Mouse (Mus musculus) liver, embryonic 11.5 days (tissue): Measurements from ENCODE around the gene Catsperd. TPM values are rescaled to one million over a fixed set of nuclear protein-coding genes. Genes with fewer than 3 reads are reported as not detected.
A peak's percentile ranks its signal among the peaks of the same experiment; 100 is the strongest.

Experiments
- ATAC-seq: fragments of 200-750 bp; cut with Nextera tagmentation; replicated peaks from 2 replicates; pipeline ENCODE4 v1.8.0; 2017; ENCODE audit warnings: moderate number of reproducible peaks, mild to moderate bottlenecking, moderate TSS enrichment, moderate library complexity; ENCODE audit not compliant: low FRiP score
- DNase-seq: peaks from one replicate; pipeline ENCODE4 v3.0.0-alpha.2; 2017; ENCODE audit warnings: low spot score
- H3K27ac ChIP-seq: fragments of 300-500 bp; sonication (generic); 2 replicates; pipeline ENCODE4 v1.5.1; 2014; ENCODE audit warnings: mild to moderate bottlenecking, low read depth, low read length, control low read depth
- H3K27me3 ChIP-seq: fragments of 300-500 bp; sonication (generic); replicated peaks from 2 replicates; pipeline ENCODE4 v1.6.1; 2014; ENCODE audit warnings: low read length, mixed read lengths; ENCODE audit not compliant: control insufficient read depth, insufficient read depth
- H3K36me3 ChIP-seq: fragments of 300-500 bp; sonication (generic); 2 replicates; pipeline ENCODE4 v1.6.1; 2014; ENCODE audit warnings: mild to moderate bottlenecking, low read length, moderate library complexity, mixed read lengths; ENCODE audit not compliant: control insufficient read depth, insufficient read depth
- H3K4me1 ChIP-seq: fragments of 300-500 bp; sonication (generic); replicated peaks from 2 replicates; pipeline ENCODE4 v1.6.1; 2014; ENCODE audit warnings: low read length, mixed read lengths; ENCODE audit not compliant: control insufficient read depth, insufficient read depth
- H3K4me2 ChIP-seq: fragments of 300-500 bp; sonication (generic); 2 replicates; pipeline ENCODE4 v1.6.1; 2014; ENCODE audit warnings: mild to moderate bottlenecking, control low read depth, moderate library complexity
- H3K4me3 ChIP-seq: fragments of 300-500 bp; sonication (generic); 2 replicates; pipeline ENCODE4 v1.5.1; 2014; ENCODE audit warnings: low read depth, low read length, control low read depth
- H3K9ac ChIP-seq: fragments of 300-500 bp; sonication (generic); 2 replicates; pipeline ENCODE4 v1.6.1; 2014; ENCODE audit warnings: low read depth, low read length, control low read depth
- H3K9me3 ChIP-seq: fragments of 300-500 bp; sonication (generic); 2 replicates; pipeline ENCODE4 v1.6.1; 2016; ENCODE audit warnings: low read length, inconsistent platforms, mixed read lengths; ENCODE audit not compliant: control insufficient read depth
- WGBS: fragments of 180-500 bp; shearing (Covaris S2); extraction: QIAGEN DNeasy Blood & Tissue Kit; methylation state at CpG from one replicate; pipeline ENCODE4 v1.1.7; 2014; 5-methylcytosine and 5-hydroxymethylcytosine counted together
- polyA plus RNA-seq: library from polyadenylated mRNA; unstranded; fragments of >200 nt; fragmentation: Nextera tagmentation; extraction: Ambion mirVana; gene quantifications from 2 replicates; pipeline ENCODE4 v1.2.1, GENCODE M21; 2014

Catsperd gene
- polyA plus RNA-seq, 1 experiment from 2014 or later: 0.64 TPM

DNA sequence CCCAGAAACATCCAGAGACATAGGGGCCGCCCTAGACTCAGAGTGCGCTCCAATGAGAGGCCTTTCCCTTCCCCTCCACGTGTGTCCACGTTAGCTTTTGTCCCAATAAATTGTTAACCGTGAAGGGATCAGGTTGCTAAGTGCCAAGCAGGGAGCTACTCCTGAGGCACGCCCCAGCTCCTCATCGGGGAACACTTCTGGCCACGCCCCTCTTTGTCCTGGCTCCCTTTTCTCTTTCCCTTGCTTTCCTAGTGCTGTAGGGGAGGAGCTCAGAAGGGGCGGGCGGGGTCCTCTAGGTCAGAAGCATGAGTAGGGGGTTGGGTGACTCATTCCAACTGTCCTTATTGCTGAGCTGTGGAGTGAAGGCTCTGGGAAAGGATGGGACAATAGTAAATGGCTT, 36.4 kb downstream of the Catsperd start:
- H3K9ac ChIP-seq: 0 out of 2 replicates have a peak overlapping the region, but pooled peaks have one; percentile 27
- H3K4me2 ChIP-seq: peak overlapping the region; percentile 26; the same call in 1 of the 2 replicates
- H3K9me3 ChIP-seq: no peaks in the 10 kb centered on the region
- ATAC-seq: no peak
- 16% methylated on average over 10 of the region's 10 CpGs for WGBS
- no peak overlapping the region for H3K4me3 ChIP-seq
- H3K27ac ChIP-seq: no peak overlapping the region
- no peaks in the 10 kb centered on the region; the same call in 1 of the 2 replicates for H3K4me1 ChIP-seq
- peaks cover 20% of the 10 kb centered on the region for H3K27me3 ChIP-seq
- DNase-seq: no peak
- H3K36me3 ChIP-seq: no peaks in the 10 kb centered on the region

DNA sequence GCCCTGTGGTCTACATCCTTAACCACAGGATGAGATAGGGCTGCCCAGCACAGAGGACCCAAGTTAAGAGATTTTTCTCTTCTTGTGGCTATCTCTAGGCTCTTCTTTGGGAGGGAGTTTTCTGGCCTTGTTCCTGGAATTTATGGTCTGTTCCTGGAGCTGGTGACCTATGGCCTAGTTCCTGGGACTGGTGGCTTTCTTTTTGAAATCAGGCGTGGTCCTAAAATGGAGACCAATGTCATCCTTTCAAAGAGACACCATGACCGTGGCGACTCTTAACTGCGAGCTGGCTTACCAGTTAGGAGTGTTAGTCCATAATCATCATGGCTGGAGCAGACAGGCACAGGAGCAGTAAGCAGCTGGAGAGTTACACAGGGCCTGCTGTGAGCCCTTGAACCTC, 38.4 kb downstream of the Catsperd start:
- Histone ChIP-seq H3K4me2 (no peak overlapping the region), H3K27ac (no peak overlapping the region), H3K4me3 (no peak overlapping the region), H3K4me1 (no peaks in the 10 kb centered on the region; the same call in 1 of the 2 replicates), H3K27me3 (peaks cover 20% of the 10 kb centered on the region), H3K9ac (no peak overlapping the region), H3K9me3 (no peaks in the 10 kb centered on the region), H3K36me3 (no peaks in the 10 kb centered on the region)
- ATAC-seq (no peak), DNase-seq (no peak)
- 80% methylated on average over 4 of the region's 4 CpGs for WGBS

GRCm38 (mm10) chr17:56667591-56667990, 39.6 kb downstream of the Catsperd start:
- no peaks in the 10 kb centered on the region for H3K9me3 ChIP-seq

DNA sequence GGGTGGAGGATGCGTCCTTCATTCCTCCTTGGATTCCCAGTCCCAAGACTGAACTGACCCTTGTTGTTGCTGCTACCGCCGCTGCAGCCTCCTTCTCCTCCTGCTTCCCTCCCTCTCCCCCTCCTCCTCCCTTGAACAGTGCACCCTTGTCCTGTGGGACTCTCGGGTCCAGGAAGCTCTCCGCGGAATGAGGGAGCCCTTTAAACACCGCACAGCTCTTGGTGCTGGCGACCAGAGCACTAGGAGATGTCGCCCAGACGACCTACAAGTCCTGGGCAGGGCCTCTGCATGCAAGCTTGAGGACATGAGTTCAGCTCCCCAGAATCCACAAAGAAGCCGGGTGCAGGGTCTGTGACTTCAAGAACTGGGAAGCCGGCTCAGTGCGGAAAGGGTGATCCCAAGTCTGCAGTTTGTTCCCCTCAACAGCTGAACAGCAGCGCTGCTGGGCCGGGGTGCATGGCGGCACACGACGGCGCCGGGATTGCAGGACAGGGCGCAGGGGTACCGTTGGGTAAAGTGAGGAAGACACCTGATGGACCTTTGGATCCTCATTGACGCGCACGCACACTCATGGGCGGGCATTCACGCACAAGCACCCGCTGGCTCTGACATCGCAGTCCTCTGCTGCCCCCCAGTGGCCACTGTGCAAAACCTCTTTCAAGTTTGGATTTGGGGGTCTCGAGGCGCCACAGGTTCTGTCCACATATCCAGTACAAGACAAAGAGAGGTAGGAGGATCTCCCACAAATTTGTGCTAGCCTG, 40.6 kb downstream of the Catsperd start:
- peak overlapping the region; percentile 50 for H3K4me3 ChIP-seq
- no peaks in the 10 kb centered on the region for H3K9me3 ChIP-seq
- DNase-seq: peak; percentile 87
- peak overlapping the region; percentile 54 for H3K9ac ChIP-seq
- peak overlapping the region; percentile 83 for H3K4me2 ChIP-seq
- no peak for ATAC-seq
- H3K4me1 ChIP-seq: no peaks in the 10 kb centered on the region; the same call in 1 of the 2 replicates
- H3K27me3 ChIP-seq: peaks cover 16% of the 10 kb centered on the region
- H3K27ac ChIP-seq: no peak overlapping the region
- WGBS: 4% methylated on average over 31 of the region's 31 CpGs
- H3K36me3 ChIP-seq: no peaks in the 10 kb centered on the region

More at GRCm38 (mm10) chr17:56667591-56667990, 39.6 kb downstream of the Catsperd start:
- H3K4me2 ChIP-seq: no peak overlapping the region
- H3K4me1 ChIP-seq: no peaks in the 10 kb centered on the region; the same call in 1 of the 2 replicates
- no peaks in the 10 kb centered on the region for H3K36me3 ChIP-seq
- DNase-seq (no peak), ATAC-seq (no peak)
- no peak overlapping the region for H3K4me3 ChIP-seq
- WGBS: 70% methylated on average over 3 of the region's 3 CpGs
- H3K9ac ChIP-seq: no peak overlapping the region
- H3K27ac ChIP-seq: no peak overlapping the region
- peaks cover 20% of the 10 kb centered on the region for H3K27me3 ChIP-seq

DNA sequence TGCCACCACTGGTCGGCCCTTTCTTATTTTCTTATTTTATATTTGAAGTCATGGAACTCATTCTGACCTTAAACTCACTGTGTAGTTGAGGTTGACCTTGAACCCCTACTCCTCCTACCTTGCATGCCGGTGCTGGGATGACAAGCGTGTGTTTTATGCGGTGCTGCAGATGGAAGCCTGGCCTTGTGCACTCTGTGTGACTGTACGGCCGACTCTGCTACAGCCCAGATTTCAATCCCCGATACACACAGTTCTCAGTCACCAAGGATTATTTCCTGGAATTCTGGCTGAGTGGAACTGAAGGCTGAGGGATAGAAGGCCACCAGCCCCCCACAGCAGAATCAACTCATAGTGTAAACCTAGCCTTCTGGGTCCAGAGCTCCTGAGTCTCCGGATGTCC, 41.8 kb downstream of the Catsperd start:
- DNase-seq: no peak
- Histone ChIP-seq H3K4me2 (no peak overlapping the region), H3K4me1 (peaks cover 8% of the 10 kb centered on the region), H3K4me3 (no peak overlapping the region), H3K9me3 (no peaks in the 10 kb centered on the region), H3K36me3 (no peaks in the 10 kb centered on the region), H3K9ac (no peak overlapping the region), H3K27ac (no peak overlapping the region), H3K27me3 (peaks cover 15% of the 10 kb centered on the region)
- no peak for ATAC-seq
- WGBS: 85% methylated on average over 8 of the region's 8 CpGs

DNA sequence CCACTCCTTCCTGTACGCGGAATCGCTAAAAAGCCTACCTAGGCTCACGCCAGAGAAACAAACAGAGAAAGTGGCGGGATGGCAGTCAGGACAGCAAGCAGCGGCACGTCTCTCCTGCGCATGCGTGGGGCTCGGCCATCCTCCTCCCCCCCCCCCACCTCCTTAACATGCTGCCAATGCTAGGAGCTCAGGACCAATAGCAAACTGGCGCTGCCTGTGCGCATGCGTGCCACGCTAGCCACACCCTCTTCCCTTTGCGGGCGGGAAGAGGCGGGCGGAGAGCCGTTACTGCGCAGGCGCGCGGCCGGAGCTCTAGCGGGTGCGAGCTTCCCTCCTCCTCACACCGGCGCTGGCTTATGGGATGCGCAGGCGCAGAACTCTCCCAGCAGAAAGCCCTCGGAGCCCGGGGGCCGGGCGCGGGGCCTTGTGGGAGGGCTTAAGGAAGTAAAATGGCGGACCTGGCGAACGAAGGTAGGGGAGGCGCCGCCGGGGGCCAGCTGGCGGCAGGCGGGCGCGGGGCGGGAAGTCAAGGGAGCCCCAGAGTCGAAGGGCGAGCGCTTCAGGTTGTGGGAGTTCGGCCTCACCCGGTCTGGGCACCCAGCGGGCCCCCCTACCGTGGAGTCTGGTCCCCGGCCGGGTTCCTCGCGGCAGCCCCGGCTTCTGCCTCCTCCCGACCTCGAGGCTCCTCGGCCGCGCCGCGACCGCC, 45.2 kb downstream of the Catsperd start, which contains the start of gene Ranbp3:
Gene Ranbp3 (plus strand): TSS at position 354 of the 706 bp plus-strand sequence.
- H3K36me3 ChIP-seq: peaks cover 21% of the 10 kb centered on the region
- no peaks in the 10 kb centered on the region for H3K9me3 ChIP-seq
- peak within 1 kb of the TSS; percentile 91 for H3K4me2 ChIP-seq
- peak; percentile 99 for DNase-seq
- under 1% methylated on average over 50 of the region's 66 CpGs for WGBS
- peaks cover 18% of the 10 kb centered on the region for H3K4me1 ChIP-seq
- 0 out of 2 replicates have a peak, but pooled peaks cover 4% of the 10 kb centered on the region for H3K27me3 ChIP-seq
- ATAC-seq: peak; percentile 93
- H3K27ac ChIP-seq: peak within 1 kb of the TSS; percentile 86
- peak within 1 kb of the TSS; percentile 96 for H3K4me3 ChIP-seq
- peak within 1 kb of the TSS; percentile 99 for H3K9ac ChIP-seq

DNA sequence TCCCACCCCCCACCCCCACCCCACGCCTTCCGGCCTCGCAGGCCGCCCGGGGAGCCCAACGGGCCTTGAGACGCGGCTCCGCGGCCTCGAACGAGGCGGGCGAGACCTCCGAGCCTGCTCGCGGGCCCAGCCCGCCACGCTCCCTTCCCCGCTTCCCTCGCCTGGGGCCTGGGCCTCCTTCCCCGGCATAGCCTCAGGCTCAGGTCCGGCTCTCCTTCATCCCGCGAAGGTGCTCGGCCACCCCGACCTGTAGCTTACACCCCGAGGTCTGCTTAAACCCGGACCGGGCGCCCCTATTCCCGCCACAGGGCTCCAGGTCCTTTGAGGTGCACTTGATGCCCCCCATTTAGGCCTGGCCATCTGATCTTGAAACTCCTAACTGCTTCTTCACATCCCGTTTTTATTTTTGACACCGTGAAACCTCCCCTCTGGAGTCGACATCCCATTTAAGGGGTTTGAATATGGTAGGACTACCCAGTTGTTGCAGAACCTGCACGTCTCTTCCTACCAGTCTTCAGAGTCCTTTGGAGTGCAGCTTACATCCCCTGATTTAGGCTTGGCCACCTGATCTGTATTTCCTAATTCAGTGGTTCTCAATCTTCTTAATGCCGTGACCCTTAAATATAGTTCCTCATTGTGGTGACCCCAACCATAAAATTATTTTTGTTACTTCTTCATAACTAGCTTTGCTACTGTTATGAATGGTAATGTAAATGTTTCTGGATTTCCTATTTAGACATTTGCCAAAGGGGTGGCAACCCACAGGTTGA, 45.9 kb downstream of the Catsperd start:
- Histone ChIP-seq H3K36me3 (peaks cover 21% of the 10 kb centered on the region), H3K9me3 (no peaks in the 10 kb centered on the region), H3K4me2 (peak overlapping the region; percentile 91), H3K27me3 (no peaks in the 10 kb centered on the region), H3K9ac (peak overlapping the region; percentile 99), H3K4me1 (peaks cover 18% of the 10 kb centered on the region), H3K27ac (peak overlapping the region; percentile 86), H3K4me3 (peak overlapping the region; percentile 96)
- ATAC-seq: peak; percentile 6
- no peak for DNase-seq
- WGBS: 1% methylated on average over 37 of the region's 37 CpGs

GRCm38 (mm10) chr17:56681791-56682190, 53.8 kb downstream of the Catsperd start:
- peaks cover 42% of the 10 kb centered on the region for H3K36me3 ChIP-seq
- DNase-seq (no peak), ATAC-seq (no peak)
- no peaks in the 10 kb centered on the region for H3K9me3 ChIP-seq
- no peak overlapping the region for H3K27ac ChIP-seq
- no peak overlapping the region for H3K4me3 ChIP-seq
- peaks cover 24% of the 10 kb centered on the region for H3K4me1 ChIP-seq
- H3K9ac ChIP-seq: no peak overlapping the region
- no peak overlapping the region for H3K4me2 ChIP-seq
- no peaks in the 10 kb centered on the region for H3K27me3 ChIP-seq
- whole genome bisulfite sequencing: 73% methylated on average over 4 of the region's 4 CpGs
